Mouse (Mus musculus) spleen, postnatal 10 days (tissue): ENCODE data around the gene Adam15.

ENCODE experiments used
- DNase-seq, 2 experiments: peaks; one replicate each; pipeline ENCODE4 v3.0.0; 2021 to 2022; ENCODE audit warnings: low spot score in 2 of 2

Gene Adam15

GRCm38 (mm10) chr3:89384331-89385076 lies 34.7 kb upstream of the Adam15 start:
- peak in 1 of 2 experiments; percentile 13 for DNase-seq

GRCm38 (mm10) chr3:89383651-89384255 lies 34.0 kb upstream of the Adam15 start:
- peak in 1 of 2 experiments; percentile 12 for DNase-seq

GRCm38 (mm10) chr3:89382950-89383349 lies 33.2 kb upstream of the Adam15 start:
- no peak for DNase-seq

GRCm38 (mm10) chr3:89382033-89382882 lies 32.5 kb upstream of the Adam15 start:
- no peak for DNase-seq

- no peak for DNase-seq
These were observed 31.4 kb upstream of the Adam15 start for GRCm38 (mm10) chr3:89381233-89381632.

GRCm38 (mm10) chr3:89380711-89381110 lies 30.9 kb upstream of the Adam15 start:
- no peak for DNase-seq

- peak in 1 of 2 experiments; percentile 16 for DNase-seq
These were observed 30.5 kb upstream of the Adam15 start for GRCm38 (mm10) chr3:89380291-89380690.

- DNase-seq: peak in 1 of 2 experiments; percentile 32
These were observed 29.8 kb upstream of the Adam15 start for GRCm38 (mm10) chr3:89379388-89380131.

- peak; percentile 61 to 72 for DNase-seq
These were observed 28.7 kb upstream of the Adam15 start for GRCm38 (mm10) chr3:89378394-89379067.

GRCm38 (mm10) chr3:89377831-89378230 lies 28.0 kb upstream of the Adam15 start:
- DNase-seq: no peak

- DNase-seq: no peak
These were observed 23.9 kb upstream of the Adam15 start for GRCm38 (mm10) chr3:89373581-89374231.

GRCm38 (mm10) chr3:89367338-89367737 lies 17.5 kb upstream of the Adam15 start:
- no peak for DNase-seq

GRCm38 (mm10) chr3:89365486-89366414 lies 16.0 kb upstream of the Adam15 start:
- no peak for DNase-seq

GRCm38 (mm10) chr3:89365153-89365485 lies 15.3 kb upstream of the Adam15 start, which contains the start of gene Dcst1:
TSS of gene Dcst1 (minus strand) at chr3:89365253.
- no peak for DNase-seq

- DNase-seq: no peak
These were observed 14.8 kb upstream of the Adam15 start for GRCm38 (mm10) chr3:89364631-89365030.

GRCm38 (mm10) chr3:89361675-89362074 lies 11.9 kb upstream of the Adam15 start, which contains the start of gene Dcst2:
TSS of gene Dcst2 (plus strand) at chr3:89361975.
- no peak for DNase-seq

- no peak for DNase-seq
These were observed 10.4 kb upstream of the Adam15 start for GRCm38 (mm10) chr3:89360237-89360636.

GRCm38 (mm10) chr3:89359630-89360029 lies 9.8 kb upstream of the Adam15 start:
- DNase-seq: no peak

GRCm38 (mm10) chr3:89356029-89356428 lies 6.2 kb upstream of the Adam15 start:
- no peak for DNase-seq
